Mouse (Mus musculus) cerebellum, adult 2 months (tissue): ENCODE data around the gene Cnot1.

Source experiments
- CTCF ChIP-seq: fragments of 200-500 bp; IDR thresholded peaks from 2 replicates; pipeline ENCODE4 v1.5.1; 2011; ENCODE audit warnings: low read depth, mild to moderate bottlenecking, control low read depth, low read length, moderate library complexity, borderline replicate concordance; ENCODE audit not compliant: insufficient read depth
- POLR2A ChIP-seq: fragments of 200-500 bp; IDR thresholded peaks from 2 replicates; pipeline ENCODE4 v1.6.1; 2011; ENCODE audit warnings: low read length, control low read depth, borderline replicate concordance; ENCODE audit not compliant: insufficient read depth

- TF ChIP-seq CTCF = no peak
- TF ChIP-seq POLR2A = no peak
Measured at GRCm38 (mm10) chr8:95822096-95822495, 14.8 kb upstream of the Cnot1 start.
